Mouse (Mus musculus): Measurements from ENCODE around the gene Zfp819. TPM values are rescaled to one million over a fixed set of nuclear protein-coding genes. Genes with fewer than 3 reads are reported as not detected.
A peak's percentile ranks its signal among the peaks of the same experiment; 100 is the strongest.
"Not testable (repeated sequence)": the region's sequence is repeated elsewhere in the genome, so short reads cannot be mapped to it uniquely, and the experiment has no call there.

Gene Zfp819
- total RNA-seq, 2 experiments from 2014 or later: not detected

GRCm38 (mm10) chr7:43637118-43637517 lies 30.1 kb downstream of the Zfp819 start:
- intact Hi-C loops (cut with DNase I): no loop called here

GRCm38 (mm10) chr7:43642587-43642986 lies 35.6 kb downstream of the Zfp819 start:
- intact Hi-C loops (cut with DNase I): no loop called here
- DNase-seq: peak in 1 of 2 experiments; percentile 1

More at GRCm38 (mm10) chr7:43637118-43637517, 30.1 kb downstream of the Zfp819 start:
- DNase-seq: no peak

- intact Hi-C loops (cut with DNase I): no loop called here
Measured at GRCm38 (mm10) chr7:43643046-43643652, 36.2 kb downstream of the Zfp819 start.

GRCm38 (mm10) chr7:43652683-43653082 lies 45.7 kb downstream of the Zfp819 start:
- intact Hi-C loops (cut with DNase I): no loop called here
- no peak for DNase-seq

More at GRCm38 (mm10) chr7:43643046-43643652, 36.2 kb downstream of the Zfp819 start:
- no peak for DNase-seq

DNA sequence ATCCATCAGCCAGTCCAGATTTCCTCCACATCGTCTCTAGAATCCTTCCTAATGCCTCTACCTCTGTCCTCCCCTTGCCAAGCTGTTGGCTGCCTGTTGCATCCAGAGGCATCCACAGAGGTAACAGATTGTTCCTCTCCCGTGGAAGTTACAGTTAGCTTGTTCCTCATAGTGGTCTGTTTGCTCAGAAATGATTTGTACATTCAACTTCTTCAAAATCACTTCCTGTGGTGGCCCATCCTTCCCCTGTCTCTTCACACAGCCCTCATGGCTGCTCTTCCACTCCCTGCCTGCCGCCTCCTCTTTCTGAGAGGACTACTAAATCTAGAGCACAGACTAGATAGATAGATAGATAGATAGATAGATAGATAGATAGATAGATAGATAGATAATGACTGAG lies 47.5 kb downstream of the Zfp819 start:
- intact Hi-C loops (cut with DNase I): no loop called here
- DNase-seq: no peak

DNA sequence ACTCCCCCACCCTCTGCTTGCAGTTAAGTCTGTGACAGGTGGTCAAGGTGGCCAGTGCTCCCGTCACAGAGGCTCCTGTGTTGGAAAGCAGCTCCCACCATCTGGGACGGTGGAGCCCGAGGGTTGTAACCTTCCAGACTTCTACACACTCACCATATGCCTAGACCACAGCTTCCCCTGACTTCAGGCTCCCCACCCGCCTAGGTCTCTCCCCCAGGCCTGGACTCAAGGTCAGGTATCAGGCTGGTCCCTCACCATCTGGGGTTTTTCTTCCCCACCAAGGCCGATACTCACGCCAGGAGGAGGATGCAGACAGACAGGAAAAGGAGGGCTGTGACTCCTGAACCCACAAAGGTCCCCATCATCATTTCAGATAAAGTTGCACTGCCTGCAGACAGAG lies 49.3 kb downstream of the Zfp819 start:
- intact Hi-C loops (cut with DNase I): no loop called here
- DNase-seq: no peak

DNA sequence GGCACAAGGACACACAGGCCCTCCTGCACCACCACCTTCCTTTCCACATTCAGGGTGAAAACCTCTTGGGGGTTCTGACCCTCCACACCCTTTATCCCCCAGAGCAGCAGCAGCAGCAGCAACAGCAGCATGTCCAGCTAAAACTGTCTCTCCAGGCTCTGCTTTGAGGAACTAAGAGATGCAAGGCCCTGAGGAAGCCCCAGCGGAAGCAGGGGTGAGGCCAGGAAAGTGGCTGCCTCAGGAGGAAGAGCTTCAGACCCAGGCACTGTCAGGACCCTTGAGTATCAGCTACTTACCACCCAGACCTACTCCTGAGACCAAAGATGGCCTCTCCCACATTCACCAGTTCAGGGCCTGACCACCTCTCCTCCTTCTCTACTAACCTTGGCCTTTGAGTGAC lies 53.0 kb downstream of the Zfp819 start, which contains the start of gene Siglece:
Siglece (minus strand) TSS at position 160 of the 400 bp plus-strand sequence.
- no peak for DNase-seq
- intact Hi-C loops (cut with DNase I): no loop called here

GRCm38 (mm10) chr7:43662804-43663203 lies 55.8 kb downstream of the Zfp819 start:
- intact Hi-C loops (cut with DNase I): no loop called here
- no peak for DNase-seq

DNA sequence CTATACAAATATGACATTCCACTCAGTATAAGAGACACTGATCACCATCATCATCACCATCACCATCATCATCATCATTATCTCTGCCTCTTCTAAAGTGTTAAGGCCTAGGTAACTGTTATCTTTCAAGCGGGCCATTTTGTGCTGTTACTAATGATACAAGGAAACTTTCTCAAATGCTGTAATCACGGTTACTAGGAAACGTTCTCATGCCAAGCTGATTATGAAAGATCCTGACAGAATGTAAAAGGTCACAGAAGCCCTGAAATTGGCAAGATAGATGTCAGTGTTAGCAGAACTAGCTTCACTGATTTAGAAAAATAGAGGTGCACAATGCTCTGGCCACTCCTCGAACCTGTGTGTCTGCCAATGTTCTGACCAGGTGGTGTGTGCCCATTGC lies 60.3 kb downstream of the Zfp819 start:
- DNase-seq; intact Hi-C loops (cut with DNase I): not testable (repeated sequence)

Other genes with a start within 250 kb of the Zfp819 start
- gene Siglecg, start 199.0 kb upstream of the Zfp819 start, total RNA-seq (2021): under 1 TPM; 0.14 to 0.20 TPM
- not detected for gene Lim2, start 179.5 kb upstream of the Zfp819 start, total RNA-seq (2021)
- not detected for gene Nkg7, start 170.1 kb upstream of the Zfp819 start, total RNA-seq (2021)
- gene Cldnd2, start 166.4 kb upstream of the Zfp819 start, total RNA-seq (2021): not detected
- 1,000 to 10,000 TPM; 1,079 to 1,148 TPM for gene Etfb, start 163.1 kb upstream of the Zfp819 start, total RNA-seq (2021)
- 1 to 10 TPM; 1.7 to 2.1 TPM for gene Gm45233, start 163.0 kb upstream of the Zfp819 start, total RNA-seq (2021)
- 1 to 10 TPM; 4.4 to 5.0 TPM for gene Vsig10l, start 144.0 kb upstream of the Zfp819 start, total RNA-seq (2021)
- under 1 TPM; 0.37 to 0.89 TPM for gene Iglon5, start 117.1 kb upstream of the Zfp819 start, total RNA-seq (2021)
- not detected for gene 4931406B18Rik, start 101.2 kb upstream of the Zfp819 start, total RNA-seq (2021)
- 1 to 10 TPM; 2.2 to 2.3 TPM for gene Cd33, start 62.7 kb upstream of the Zfp819 start, total RNA-seq (2021)
- 1 to 10 TPM in 1 of 2 experiments, under 1 TPM in 1; 0.81 to 1.5 TPM for gene Zfp658, start 44.9 kb upstream of the Zfp819 start, total RNA-seq (2021)
- 1 to 10 TPM; 9.2 to 9.5 TPM for gene Zfp719, start 27.6 kb upstream of the Zfp819 start, total RNA-seq (2021)
- not detected for gene Ceacam18, start 27.5 kb downstream of the Zfp819 start, total RNA-seq (2021)
- gene Siglece, start 53.0 kb downstream of the Zfp819 start, total RNA-seq (2021): under 1 TPM; 0.81 to 0.94 TPM
- gene Ctu1, start 64.8 kb downstream of the Zfp819 start, total RNA-seq (2021): 1 to 10 TPM; 4.8 to 5.4 TPM
- gene Klk14, start 83.2 kb downstream of the Zfp819 start, total RNA-seq (2021): not detected
- not detected for gene Klk13, start 105.4 kb downstream of the Zfp819 start, total RNA-seq (2021)
- gene Klk12, start 161.7 kb downstream of the Zfp819 start, total RNA-seq (2021): not detected
- not detected for gene Klk11, start 167.4 kb downstream of the Zfp819 start, total RNA-seq (2021)
- not detected for gene Klk10, start 173.9 kb downstream of the Zfp819 start, total RNA-seq (2021)
- not detected for gene Klk9, start 184.7 kb downstream of the Zfp819 start, total RNA-seq (2021)
- 10 to 100 TPM; 13.0 to 19.9 TPM for gene Klk8, start 190.4 kb downstream of the Zfp819 start, total RNA-seq (2021)
- not detected for gene Klk7, start 204.1 kb downstream of the Zfp819 start, total RNA-seq (2021)
- not detected for gene Klk6, start 217.3 kb downstream of the Zfp819 start, total RNA-seq (2021)
- gene Klk5, start 234.8 kb downstream of the Zfp819 start, total RNA-seq (2021): not detected